Mouse (Mus musculus): Measurements from ENCODE around the gene Lmcd1.
"Not testable (repeated sequence)": the region's sequence is repeated elsewhere in the genome, so short reads cannot be mapped to it uniquely, and the experiment has no call there.

Lmcd1 gene

DNA sequence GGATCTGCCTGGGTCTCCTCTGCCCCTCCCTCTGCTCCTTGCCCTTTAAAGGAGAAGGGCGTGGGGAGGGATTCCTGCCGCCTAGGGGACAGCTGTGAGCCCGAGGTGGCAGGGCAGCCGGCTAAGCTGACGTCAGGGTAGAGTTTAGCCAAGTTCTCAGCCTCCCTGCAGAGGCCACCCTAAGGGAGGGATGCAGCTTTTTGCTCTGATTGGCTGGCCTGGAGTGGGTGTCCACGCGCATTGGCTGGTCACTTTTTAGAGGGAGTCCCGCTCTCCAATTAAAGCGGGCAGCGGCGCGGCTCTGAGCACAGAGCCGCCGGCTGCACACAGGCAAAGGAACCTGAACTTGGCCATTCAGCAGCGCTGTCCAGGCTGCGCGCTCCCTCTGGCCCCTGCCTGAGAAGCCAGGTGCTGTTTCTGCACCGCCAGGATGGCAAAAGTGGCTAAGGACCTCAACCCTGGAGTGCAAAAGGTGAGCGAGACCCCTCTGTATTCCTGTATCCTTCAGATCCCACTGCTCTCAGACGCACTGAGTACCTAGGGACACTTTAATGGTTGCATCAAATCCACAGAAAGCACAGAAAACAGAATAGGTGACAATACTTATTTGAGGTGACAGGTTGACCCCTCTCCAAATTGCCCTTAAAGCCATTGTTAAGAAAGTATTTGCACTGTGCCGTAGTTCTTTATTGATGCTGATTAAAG lies at the start of gene Lmcd1:
Gene Lmcd1, plus strand, starts transcription at position 258 of the 705 bp plus-strand sequence.
- peak; percentile 46 for DNase-seq (ENCODE audit: low spot score)

DNA sequence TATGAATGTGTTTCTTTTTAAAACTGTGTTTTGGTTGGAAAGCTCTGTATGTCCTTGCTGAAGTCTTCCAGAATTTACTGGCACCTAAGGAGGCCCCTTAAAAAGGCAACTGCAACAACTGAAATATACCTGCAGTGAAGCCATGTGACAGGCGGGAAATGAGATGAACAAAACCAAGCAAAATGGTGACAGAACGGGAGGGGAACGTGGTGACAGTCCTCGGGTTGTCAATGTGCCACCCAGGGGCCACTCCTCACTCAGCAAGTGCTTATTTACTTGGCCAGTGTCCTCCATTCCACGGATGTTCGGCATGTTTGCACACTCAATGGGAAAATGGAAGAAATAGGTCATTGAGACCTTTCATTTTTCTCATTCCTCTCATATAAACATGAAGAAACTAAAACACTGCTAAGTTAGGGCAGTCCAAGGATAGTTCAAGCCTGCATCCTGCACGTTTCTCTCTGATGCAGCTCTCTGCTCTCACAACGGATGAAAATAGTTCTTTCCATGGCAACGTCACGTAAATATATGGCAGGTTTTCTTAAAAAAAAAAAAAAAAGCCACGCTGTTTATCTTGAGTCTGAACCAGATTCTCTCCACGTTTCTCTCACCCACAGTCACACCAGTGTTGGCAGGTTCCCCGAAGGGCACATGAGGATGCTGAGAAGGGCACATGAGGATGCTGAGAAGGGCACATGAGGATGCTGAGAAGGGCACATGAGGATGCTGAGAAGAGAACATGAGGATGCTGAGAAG lies 49.5 kb upstream of the Lmcd1 start:
- no peak for DNase-seq (ENCODE audit: low spot score)

DNA sequence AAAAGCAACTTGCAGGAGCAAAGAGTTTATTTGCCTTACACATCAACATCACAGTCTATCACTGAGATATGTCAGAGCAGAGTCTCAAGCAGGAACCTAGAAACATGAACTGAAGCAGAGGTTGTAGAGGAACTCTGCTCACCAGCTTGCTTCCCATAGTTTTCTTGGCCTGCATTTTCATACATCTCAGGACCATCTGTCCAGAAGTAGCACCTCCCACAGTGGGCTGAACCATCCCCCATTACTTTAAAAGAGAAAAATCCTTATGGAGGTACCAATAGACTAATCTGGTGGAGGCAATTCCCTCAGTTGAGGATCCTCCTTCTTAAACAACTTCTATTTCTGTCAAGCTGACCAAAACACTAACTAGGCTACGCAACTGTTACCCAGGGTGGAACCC lies 36.8 kb upstream of the Lmcd1 start:
- no peak for DNase-seq (ENCODE audit: low spot score)

DNA sequence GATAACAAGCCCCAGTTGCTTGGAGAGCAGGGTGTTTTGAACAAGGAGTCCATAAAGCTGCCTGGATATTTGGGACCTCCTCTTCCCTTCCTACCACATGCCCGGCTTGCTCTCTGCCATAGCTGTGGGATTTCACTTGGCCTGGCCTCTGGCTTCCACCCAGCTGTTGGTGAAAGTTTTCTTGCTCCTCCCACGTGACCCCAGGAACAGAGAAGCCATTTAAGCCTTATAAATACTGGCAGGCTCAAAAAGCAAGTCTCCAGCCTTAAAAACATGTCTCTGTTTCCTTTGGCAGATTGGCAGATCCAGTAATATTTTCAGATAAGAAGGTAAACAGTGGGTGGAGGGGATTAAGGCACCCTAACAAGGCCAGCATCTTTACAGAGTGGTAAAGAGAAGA lies 31.3 kb upstream of the Lmcd1 start:
- DNase-seq (ENCODE audit: low spot score), result no peak

DNA sequence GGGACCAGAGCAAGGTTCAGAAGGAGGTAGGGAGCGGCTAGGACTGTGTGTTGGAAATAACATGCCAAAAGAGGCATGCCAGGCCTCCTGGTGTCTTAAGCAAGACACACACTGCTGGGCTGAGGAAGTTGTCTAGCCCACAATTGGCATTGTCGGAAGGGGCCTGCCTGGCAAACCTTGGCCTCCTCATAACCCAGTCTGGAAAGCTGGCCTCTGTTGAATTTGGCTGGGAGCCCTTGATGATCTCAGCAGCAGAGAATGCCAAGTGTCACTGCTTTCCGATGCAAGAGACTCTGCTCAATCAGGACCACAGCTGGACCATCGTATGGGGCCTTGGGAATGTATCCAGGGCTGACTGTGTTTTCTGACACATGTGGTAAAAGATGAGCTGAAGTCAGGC lies 27.9 kb upstream of the Lmcd1 start:
- peak; percentile 7 for DNase-seq (ENCODE audit: low spot score)

DNA sequence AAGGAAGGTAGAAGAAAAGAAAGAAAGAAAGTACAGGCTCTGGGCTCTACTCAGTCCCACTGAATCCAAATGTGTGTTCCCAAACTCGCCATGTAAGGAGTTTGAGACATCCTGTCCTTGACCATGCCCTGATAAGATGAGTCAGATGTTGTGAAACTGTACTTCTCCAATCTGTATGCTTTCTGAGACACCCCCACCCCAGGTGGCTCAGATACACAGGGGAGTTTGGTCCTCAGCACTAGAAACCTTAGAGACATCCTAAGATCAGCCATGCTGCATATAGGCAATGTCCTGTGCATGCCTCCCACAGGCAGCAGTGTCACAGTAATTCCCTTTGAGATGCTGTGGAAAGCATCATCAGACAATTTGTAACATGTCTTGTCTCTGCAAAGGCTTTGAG lies 26.9 kb upstream of the Lmcd1 start:
- no peak for DNase-seq (ENCODE audit: low spot score)

DNA sequence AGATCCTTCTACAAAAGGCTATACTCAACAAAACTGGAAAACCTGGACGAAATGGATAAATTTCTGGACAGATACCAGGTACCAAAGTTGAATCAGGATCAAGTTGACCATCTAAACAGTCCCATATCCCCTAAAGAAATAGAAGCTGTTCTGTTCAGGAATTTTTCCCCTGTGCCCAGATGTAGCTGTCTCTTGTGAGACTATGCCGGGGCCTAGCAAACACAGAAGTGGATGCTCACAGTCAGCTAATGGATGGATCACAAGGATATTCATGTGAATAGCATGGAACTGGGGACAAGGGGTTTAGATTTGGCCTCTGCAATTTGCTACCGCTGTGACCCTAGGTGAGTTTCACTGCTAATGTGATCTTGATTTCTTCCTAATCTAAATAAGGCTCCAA lies 19.6 kb upstream of the Lmcd1 start:
- not testable (repeated sequence) for DNase-seq (ENCODE audit: low spot score)

DNA sequence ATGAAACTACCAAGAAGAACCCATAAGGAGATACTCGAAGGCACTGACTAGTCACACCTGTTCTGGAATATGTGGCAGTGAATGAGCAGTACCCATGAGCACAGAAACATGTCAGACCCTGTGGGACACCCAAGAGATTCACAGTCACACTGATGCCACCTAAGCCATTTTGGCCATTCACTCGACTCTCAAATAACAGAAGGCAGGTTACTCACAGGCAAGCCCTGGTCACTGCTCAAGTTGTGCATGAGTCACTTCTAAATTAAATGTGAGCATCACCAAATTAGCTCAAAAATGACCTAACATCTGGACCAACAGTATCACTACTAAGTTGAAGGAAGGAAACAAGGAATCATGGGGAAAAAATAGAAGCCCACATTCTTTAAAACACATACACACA lies 18.6 kb upstream of the Lmcd1 start:
- DNase-seq (ENCODE audit: low spot score), result no peak

DNA sequence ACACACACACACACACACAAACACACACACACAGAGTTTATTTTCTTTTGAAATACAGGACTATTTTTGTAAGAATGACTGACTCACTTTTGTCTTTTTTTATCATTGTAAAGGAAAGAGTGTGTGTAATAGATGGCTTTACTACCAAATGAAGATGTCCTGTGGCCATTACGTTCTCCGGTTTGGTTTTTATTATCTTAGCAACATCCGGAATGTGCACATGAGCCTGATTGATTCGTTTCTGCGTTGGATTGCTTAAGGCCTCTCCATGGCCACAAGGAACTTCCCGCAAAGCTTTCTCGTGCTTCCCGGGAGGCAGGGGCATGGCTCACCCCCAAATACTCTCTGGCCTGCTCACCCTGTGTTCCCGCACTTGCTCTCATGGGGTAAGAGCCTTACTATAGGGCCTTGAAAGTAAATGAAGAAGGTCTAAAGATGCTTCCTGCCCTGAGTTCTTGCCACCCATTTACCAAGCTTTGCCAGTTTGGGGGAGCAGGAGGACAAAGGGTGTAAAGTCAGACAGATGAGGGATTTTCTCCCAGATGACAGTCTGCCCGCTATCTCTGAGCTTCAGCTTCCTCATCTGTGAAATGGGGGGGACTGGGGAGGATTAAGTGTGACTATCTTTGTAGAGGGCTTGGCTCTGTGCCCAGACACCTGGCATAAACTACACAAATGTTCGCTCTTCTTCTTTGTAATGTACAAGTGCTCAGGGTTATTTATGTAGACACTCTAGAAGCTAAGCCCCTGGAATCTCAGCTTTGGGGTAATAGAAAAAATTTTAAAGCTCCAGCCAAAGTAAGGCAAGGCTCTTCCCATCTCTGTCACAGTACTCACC lies 18.0 kb upstream of the Lmcd1 start:
- no peak for DNase-seq (ENCODE audit: low spot score)

DNA sequence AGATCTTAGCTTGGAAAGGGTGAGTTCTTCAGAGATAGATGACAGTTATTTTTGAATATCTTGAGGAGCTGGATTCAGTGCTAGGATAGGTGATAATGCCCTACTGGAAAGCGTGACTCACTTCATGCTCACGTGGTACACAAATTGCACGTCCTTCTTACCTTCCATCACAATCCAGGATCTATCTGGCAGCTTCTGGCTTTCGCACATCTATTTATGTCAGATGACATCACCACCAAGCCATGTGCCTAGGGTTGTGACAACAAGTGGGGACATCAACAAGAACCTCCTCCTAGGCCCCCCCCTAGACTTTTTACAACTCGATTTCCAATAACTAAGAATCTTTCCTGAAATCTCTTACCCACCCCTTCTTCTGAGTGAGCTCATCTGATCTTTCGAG lies 17.0 kb upstream of the Lmcd1 start:
- no peak for DNase-seq (ENCODE audit: low spot score)

DNA sequence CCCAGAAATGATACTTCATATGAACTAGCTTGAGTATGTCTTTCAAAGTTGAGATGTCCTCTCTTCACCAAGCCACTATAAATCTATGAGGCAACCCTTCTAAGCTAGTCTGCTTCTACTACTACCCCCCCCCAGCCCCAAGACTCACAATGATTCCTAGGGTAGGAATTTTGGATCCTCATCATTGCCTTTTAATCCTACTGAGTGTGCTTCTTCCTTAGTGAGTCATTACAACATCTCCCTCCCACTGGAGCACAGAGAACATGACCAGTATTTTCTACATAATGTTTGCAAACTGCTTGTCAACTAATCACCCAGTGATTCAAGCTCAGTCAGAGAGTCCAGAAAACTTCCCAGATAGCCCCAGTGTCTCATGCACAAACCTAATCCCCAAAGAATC lies 12.5 kb upstream of the Lmcd1 start:
- DNase-seq (ENCODE audit: low spot score), result no peak

DNA sequence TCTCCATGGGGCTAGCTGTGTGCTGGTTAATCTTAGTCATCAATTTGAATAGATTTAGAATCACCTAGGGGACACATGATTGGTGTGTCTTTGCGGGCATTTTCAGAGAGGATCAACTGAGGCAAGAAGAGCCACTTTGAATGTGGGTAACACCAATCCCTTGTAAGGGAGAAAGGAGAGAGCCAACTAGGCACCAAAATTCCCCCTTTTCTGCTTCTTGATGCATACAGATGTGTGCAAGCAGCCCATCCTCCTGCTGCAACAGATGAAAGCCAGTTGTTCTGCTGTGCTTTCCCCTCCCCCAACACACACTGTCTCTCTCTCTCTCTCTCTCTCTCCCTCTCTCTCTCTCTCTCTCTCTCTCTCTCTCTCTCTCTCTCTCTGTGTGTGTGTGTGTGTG lies 9.2 kb upstream of the Lmcd1 start:
- DNase-seq (ENCODE audit: low spot score), result no peak

DNA sequence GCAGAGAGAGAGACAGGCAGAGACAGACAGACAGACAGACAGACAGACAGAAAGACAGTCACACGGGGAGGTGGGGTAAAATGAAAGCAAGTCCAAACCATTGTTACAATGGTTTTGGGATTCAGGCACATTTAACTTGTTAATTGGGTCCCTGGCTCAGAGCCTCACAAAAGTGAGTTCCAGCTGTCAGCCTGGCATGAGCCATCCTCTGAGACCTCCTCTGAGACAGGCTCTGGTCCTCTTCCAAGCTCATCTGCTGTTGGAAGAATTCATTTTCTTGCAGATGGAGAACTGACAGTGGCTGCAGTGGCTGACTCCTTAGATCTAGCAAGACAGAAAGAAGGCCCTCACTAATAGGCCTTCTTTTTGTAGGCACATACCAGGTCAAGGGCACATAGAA lies 6.9 kb upstream of the Lmcd1 start:
- no peak for DNase-seq (ENCODE audit: low spot score)

DNA sequence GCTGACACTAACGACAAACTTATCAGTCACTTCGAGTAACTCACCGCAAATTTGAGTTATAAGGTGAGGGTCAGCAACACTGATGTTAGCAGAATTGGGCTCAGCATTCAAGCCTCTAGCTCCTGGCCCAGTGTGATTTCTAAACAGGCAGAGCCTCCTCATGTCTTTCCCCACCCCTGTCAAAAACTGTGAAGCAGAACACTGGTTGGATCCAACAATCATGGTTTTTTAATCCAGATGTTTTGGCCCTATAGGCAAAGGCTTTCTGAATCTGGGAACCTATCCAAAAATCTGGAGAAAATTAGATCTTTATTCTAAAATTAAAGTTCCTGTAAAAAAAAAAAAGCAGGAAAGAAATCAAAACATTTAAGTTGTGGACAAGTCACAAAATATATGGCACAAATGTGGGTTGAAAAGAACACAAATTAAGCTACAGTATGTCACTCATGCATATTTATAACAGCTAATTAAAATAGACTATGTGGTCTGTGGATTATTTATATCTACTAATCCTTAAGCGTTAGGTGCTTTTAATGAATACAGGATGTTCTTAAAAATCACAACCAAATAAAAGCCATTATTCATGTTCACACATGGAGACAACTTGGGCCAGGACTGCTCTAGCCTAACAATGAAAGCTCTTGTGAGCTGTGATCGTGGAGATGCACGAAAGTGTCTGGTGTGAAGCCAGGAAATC lies 5.7 kb upstream of the Lmcd1 start:
- no peak for DNase-seq (ENCODE audit: low spot score)

DNA sequence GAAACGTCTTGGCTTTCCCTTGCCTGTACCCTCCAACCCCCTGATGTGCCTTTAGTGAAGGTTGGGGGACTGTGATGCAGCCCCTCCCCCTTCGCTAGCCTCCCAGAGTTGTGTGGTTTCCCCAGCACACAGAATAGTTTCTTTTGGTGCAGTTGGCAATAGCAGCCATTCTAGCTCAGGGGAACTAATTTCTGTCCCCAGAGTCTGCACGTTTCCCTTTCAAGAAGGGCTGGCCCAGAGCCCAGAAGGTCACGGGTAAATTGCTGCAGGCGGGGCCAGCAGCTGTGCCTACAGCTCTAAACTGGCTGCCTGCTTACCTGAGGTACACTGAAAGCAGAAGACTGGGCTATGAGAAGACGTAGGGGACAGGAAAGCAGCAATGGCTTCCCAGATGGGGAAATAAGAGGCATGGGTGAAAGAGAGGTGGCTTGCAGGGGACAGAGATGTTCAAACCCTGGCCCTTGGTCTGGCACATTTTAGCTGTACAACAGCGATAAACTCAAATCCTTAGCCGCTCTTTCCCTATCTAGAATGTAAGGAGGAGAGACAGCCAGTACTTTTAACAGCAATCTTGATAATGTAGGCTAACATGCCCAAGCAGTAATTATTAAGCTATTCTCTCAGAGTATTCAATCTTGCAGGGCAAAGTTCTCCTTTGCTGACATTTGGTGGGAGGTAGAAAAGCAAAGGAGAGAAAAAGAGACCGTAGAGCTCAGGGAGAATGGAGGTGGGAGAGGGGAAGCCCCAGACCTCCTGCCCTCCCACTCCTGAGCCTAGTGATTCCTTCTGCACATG lies 900 bp downstream of the Lmcd1 start:
- DNase-seq (ENCODE audit: low spot score), result peak; percentile 24

DNA sequence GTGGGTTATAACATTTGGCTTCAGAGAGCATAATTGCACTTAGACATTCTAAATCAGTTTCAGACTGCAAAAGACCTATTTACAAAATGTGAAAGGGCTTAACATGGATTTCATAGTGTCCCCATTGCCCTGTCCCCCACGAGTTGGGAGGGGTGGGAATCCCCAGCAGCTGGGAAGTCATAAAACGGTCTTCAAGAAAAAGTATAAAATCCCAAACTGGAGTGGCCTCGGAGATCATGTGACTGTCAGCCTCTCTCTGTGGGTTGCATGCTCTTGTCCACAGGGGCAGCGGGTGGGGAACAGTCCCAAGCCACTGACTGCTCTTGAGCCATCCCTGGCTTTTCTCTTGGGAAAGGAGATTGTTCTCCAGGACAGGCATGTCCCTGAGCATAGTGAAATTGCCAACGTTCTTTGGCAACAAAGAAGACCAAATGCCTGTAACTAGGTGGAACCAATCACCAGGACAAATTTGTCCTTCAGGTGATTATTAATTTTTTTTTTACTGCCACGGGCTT lies 2.2 kb downstream of the Lmcd1 start:
- DNase-seq (ENCODE audit: low spot score), result no peak

DNA sequence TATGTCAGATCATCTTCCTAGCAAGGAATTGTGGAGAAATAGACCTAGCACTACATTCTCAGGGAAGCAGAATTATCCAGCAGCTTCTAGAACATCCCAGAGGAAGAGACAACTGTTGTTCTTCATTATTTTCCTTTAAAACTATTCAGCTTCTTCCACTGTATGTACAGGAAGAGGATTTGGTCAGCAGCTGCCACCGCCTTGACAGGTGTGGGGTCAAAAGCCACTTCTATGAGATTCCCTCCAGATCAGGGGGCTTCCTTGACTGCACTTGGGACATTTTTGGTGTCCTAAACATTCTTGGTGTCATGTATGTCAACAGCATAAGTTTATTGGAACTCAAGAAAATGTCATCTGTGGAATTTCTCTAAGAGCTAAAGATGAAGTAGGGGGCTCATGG lies 5.2 kb downstream of the Lmcd1 start:
- no peak for DNase-seq (ENCODE audit: low spot score)

DNA sequence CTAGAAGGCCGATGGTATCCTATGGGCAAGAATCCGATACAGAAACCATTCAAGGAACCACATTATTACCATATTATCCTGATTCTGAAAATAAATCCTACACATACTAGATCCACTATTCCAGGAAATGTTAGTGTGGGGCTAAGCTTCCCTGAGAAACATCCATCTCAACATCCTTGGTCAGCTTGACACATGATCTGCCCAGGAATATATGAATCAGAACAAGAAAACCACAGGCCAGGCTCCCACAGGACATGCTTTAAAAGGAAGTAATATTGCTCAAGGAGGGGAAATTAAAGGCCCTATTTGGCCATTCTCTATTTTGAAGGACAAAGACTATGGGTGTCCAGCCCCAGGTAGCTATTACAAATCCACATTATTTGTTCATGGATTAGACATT lies 6.6 kb downstream of the Lmcd1 start:
- DNase-seq (ENCODE audit: low spot score), result no peak

DNA sequence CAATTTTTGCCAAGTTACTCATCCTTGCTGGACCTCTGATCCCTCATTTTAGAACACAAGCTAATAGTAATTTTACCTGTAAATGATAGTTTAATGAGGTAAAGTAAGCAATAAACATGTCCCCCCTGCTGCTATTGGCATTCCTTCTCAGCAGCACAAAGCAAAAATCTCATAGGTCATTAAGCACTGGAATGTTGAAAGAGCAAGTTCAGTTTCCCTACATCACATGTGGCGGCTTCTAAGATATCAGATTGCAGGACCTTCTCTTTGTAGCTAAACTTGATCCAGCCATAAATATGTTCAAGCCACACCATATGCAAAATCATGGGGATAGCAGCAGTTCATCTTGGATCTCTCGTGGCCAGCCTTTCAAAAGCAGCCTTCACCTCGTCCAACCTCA lies 7.4 kb downstream of the Lmcd1 start:
- DNase-seq (ENCODE audit: low spot score), result no peak

DNA sequence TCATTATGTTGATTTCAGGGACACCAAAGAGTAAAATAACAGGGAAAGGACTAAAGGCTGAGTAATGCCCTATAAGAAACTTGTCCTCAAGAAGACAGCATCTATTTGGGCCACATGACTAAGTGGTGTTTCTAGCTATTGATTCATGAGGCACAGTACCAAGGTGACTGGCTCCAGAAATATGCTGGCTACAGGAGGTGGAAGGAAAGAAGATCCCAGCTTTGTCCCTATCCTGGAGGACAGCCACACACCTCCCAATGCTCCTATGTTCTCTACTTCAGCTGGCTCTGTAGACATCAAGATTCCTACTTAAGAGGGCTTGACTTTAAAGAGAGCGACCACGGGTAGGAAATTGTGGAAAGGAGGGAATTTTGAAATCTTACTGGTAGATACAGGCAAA lies 8.4 kb downstream of the Lmcd1 start:
- DNase-seq (ENCODE audit: low spot score), result no peak

DNA sequence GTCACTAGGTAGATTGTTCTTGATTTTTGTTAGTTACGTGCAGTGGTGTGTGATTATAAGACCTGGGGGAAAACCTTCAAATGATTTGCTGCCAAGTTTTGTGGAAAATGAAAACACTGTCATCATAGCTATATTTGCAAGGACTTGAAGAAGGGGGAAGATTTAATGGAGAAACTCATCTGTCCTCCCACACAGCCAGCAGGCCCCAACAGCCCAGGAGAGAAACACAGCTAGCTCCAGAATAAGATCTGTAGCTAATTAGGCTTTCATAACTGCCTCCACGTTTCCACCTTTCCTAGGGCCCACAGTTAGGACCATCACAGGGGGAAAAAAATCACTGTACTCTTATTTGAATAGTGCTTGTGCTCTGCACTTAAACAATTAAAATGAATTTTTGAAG lies 10.5 kb downstream of the Lmcd1 start:
- DNase-seq (ENCODE audit: low spot score), result no peak

All from urinary bladder, postnatal 25 days (tissue).